Mouse (Mus musculus): Measurements from ENCODE around the gene Kif23. TPM values are rescaled to one million over a fixed set of nuclear protein-coding genes. Genes with fewer than 3 reads are reported as not detected.

The Kif23 gene
- polyA plus RNA-seq, 1 experiment from 2014 or later, result 82.9 TPM

- H3K4me2 ChIP-seq (ENCODE audit: low read length), result no peak overlapping the region
- peaks cover 7% of the 10 kb centered on the region in 2 experiments; a peak in 2 of 4 replicates for H3K4me1 ChIP-seq (ENCODE audit: control insufficient read depth in 2 of 2, insufficient read depth in 2 of 2, low read length in 2 of 2)
- H3K27ac ChIP-seq (replicated peaks in 1 of 2; ENCODE audit: control insufficient read depth in 1 of 2, insufficient read depth in 1 of 2, low read depth in 2 of 2, low read length in 2 of 2), result no peak overlapping the region
- H3K9me3 ChIP-seq (ENCODE audit: control insufficient read depth, low read length), result no peaks in the 10 kb centered on the region
- ATAC-seq (ENCODE audit: insufficient number of reproducible peaks, insufficient read depth, low FRiP score, low read depth), result no peak
- no peaks in the 10 kb centered on the region for H3K36me3 ChIP-seq (ENCODE audit: control insufficient read depth, insufficient read depth, low read length)
- WGBS, result 81% methylated on average over 4 of the region's 4 CpGs
- no peak overlapping the region for H3K9ac ChIP-seq (ENCODE audit: low read length)
- no peak overlapping the region for H3K4me3 ChIP-seq (ENCODE audit: control insufficient read depth in 1 of 2, insufficient read depth in 1 of 2, low read depth in 1 of 2, low read length in 2 of 2)
- no peaks in the 10 kb centered on the region for H3K27me3 ChIP-seq (ENCODE audit: control insufficient read depth, insufficient read depth, low read length)
Measured at GRCm38 (mm10) chr9:61961181-61961580, 14.6 kb upstream of the Kif23 start.

DNA sequence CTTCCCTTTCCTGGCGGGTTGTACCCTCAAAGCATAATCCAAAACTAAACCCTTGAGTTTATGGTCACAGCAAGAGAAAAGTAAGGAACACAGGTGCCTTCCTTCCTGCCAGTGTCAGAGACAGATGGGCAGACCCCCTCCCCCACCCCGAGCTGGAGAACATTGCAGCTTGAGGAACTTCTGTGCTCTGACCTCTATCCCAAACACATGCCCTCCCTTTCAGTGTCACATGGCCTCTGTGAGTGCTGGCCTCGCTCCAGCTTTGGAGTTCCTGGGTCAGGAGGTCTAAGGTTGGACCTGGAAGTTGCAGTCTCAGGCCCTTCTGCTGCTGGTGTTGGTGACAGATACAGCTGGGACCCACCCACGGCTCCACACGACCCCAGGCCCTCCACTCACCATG is 14.2 kb upstream of the Kif23 start:
- no peaks in the 10 kb centered on the region for H3K36me3 ChIP-seq (ENCODE audit: control insufficient read depth, insufficient read depth, low read length)
- H3K4me3 ChIP-seq (ENCODE audit: control insufficient read depth in 1 of 2, insufficient read depth in 1 of 2, low read depth in 1 of 2, low read length in 2 of 2), result no peak overlapping the region
- no peaks in the 10 kb centered on the region for H3K9me3 ChIP-seq (ENCODE audit: control insufficient read depth, low read length)
- ATAC-seq (ENCODE audit: insufficient number of reproducible peaks, insufficient read depth, low FRiP score, low read depth), result no peak
- H3K9ac ChIP-seq (ENCODE audit: low read length), result no peak overlapping the region
- peaks cover 7% of the 10 kb centered on the region in 2 experiments; a peak in 2 of 4 replicates for H3K4me1 ChIP-seq (ENCODE audit: control insufficient read depth in 2 of 2, insufficient read depth in 2 of 2, low read length in 2 of 2)
- H3K4me2 ChIP-seq (ENCODE audit: low read length), result no peak overlapping the region
- no peaks in the 10 kb centered on the region for H3K27me3 ChIP-seq (ENCODE audit: control insufficient read depth, insufficient read depth, low read length)
- 39% methylated on average over 5 of the region's 5 CpGs for WGBS
- no peak overlapping the region for H3K27ac ChIP-seq (replicated peaks in 1 of 2; ENCODE audit: control insufficient read depth in 1 of 2, insufficient read depth in 1 of 2, low read depth in 2 of 2, low read length in 2 of 2)

DNA sequence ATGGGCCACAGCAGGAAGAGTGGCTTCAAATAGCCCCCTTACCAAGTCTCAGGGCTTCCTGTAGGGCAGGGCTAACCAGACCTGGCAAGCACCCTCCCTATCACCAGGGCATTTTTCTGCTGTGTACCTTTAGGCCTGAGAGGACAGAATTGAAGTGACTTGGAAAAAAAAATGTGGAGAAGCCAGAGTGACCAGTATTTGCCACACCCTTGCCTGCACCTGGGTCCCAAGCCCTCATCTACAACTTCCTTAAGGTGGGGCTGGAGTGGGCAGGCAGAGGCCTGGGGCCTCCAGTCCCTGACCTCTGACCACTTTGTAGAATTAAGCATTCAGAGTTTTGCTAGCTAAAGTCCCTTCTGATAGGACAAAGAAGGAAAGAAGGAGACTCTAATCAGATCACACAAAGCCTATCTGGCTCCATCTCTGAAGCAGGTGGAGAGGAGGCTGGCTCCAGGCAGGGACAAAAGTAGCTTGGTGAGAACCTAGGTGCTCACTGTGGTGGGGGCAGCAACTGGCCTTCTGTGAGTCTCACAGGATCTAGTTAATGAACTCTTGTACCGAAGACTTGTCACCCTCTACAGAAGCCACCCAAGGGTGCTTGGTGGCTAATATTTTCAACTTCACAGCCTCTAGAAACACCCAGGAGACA is 13.5 kb upstream of the Kif23 start:
- H3K36me3 ChIP-seq (ENCODE audit: control insufficient read depth, insufficient read depth, low read length), result no peaks in the 10 kb centered on the region
- WGBS, result 79% methylated on average over 1 of the region's 1 CpGs

DNA sequence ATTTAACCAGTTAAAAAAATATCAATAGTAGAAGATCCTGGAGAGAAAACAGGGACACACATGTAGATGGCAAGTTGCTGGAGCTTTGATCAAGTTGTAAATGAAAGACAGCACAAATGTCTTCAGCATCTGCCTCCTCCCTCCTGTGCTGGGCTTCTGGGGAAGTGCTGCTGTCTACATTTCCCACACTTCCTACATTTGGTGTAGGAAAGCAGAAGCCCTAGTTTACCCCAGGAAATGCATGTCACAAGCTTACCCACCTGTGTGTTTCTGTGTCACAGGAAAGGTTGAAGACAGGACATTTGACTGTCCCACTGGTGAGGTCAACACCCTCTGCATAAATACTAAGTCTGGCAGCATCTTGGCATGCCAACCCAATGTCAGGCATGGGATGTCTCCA is 8.1 kb upstream of the Kif23 start:
- H3K4me3 ChIP-seq (ENCODE audit: control insufficient read depth in 1 of 2, insufficient read depth in 1 of 2, low read depth in 1 of 2, low read length in 2 of 2), result no peak overlapping the region
- H3K27me3 ChIP-seq (ENCODE audit: control insufficient read depth, insufficient read depth, low read length), result no peaks in the 10 kb centered on the region
- no peaks in the 10 kb centered on the region for H3K36me3 ChIP-seq (ENCODE audit: control insufficient read depth, insufficient read depth, low read length)
- H3K9me3 ChIP-seq (ENCODE audit: control insufficient read depth, low read length), result no peaks in the 10 kb centered on the region
- no peak overlapping the region for H3K4me2 ChIP-seq (ENCODE audit: low read length)
- 0 out of 4 replicates have a peak, but pooled peaks cover 0 to 3% of the 10 kb centered on the region in 2 experiments for H3K4me1 ChIP-seq (ENCODE audit: control insufficient read depth in 2 of 2, insufficient read depth in 2 of 2, low read length in 2 of 2)
- H3K27ac ChIP-seq (replicated peaks in 1 of 2; ENCODE audit: control insufficient read depth in 1 of 2, insufficient read depth in 1 of 2, low read depth in 2 of 2, low read length in 2 of 2), result no peak overlapping the region
- ATAC-seq (ENCODE audit: insufficient number of reproducible peaks, insufficient read depth, low FRiP score, low read depth), result no peak
- no peak overlapping the region for H3K9ac ChIP-seq (ENCODE audit: low read length)

More for the DNA sequence above, 13.5 kb upstream of the Kif23 start:
- no peaks in the 10 kb centered on the region for H3K27me3 ChIP-seq (ENCODE audit: control insufficient read depth, insufficient read depth, low read length)
- ATAC-seq (ENCODE audit: insufficient number of reproducible peaks, insufficient read depth, low FRiP score, low read depth), result no peak
- no peaks in the 10 kb centered on the region for H3K9me3 ChIP-seq (ENCODE audit: control insufficient read depth, low read length)
- H3K4me1 ChIP-seq (ENCODE audit: control insufficient read depth in 2 of 2, insufficient read depth in 2 of 2, low read length in 2 of 2), result peaks cover 7% of the 10 kb centered on the region in 2 experiments; a peak in 2 of 4 replicates
- H3K9ac ChIP-seq (ENCODE audit: low read length), result no peak overlapping the region
- H3K27ac ChIP-seq (replicated peaks in 1 of 2; ENCODE audit: control insufficient read depth in 1 of 2, insufficient read depth in 1 of 2, low read depth in 2 of 2, low read length in 2 of 2), result no peak overlapping the region
- H3K4me3 ChIP-seq (ENCODE audit: control insufficient read depth in 1 of 2, insufficient read depth in 1 of 2, low read depth in 1 of 2, low read length in 2 of 2), result no peak overlapping the region
- H3K4me2 ChIP-seq (ENCODE audit: low read length), result no peak overlapping the region

DNA sequence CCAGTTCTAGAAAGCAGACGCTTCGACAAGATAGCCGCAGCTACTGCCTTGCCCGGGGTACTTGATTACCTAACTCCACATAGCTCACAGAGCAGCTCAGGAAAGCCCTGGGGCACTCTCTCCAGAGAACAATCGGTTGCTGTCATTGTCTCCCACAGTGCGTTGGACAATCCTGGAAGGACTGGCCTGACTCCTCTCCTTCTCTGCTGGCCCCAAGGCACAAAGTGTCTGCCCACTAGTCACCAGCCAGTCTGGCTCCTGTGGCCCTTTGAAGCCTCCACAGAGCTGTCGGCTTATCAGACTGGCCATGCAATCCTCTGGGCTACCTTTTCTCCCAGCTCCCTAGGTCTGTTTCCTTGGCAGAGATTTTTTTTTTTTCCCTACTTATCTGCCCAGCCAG is 5.7 kb upstream of the Kif23 start:
- H3K4me3 ChIP-seq (ENCODE audit: control insufficient read depth in 1 of 2, insufficient read depth in 1 of 2, low read depth in 1 of 2, low read length in 2 of 2), result no peak overlapping the region
- no peaks in the 10 kb centered on the region for H3K27me3 ChIP-seq (ENCODE audit: control insufficient read depth, insufficient read depth, low read length)
- ATAC-seq (ENCODE audit: insufficient number of reproducible peaks, insufficient read depth, low FRiP score, low read depth), result no peak
- H3K36me3 ChIP-seq (ENCODE audit: control insufficient read depth, insufficient read depth, low read length), result no peaks in the 10 kb centered on the region
- no peaks in the 10 kb centered on the region for H3K9me3 ChIP-seq (ENCODE audit: control insufficient read depth, low read length)
- H3K27ac ChIP-seq (replicated peaks in 1 of 2; ENCODE audit: control insufficient read depth in 1 of 2, insufficient read depth in 1 of 2, low read depth in 2 of 2, low read length in 2 of 2), result no peak overlapping the region
- WGBS, result 31% methylated on average over 7 of the region's 7 CpGs
- no peak overlapping the region for H3K4me2 ChIP-seq (ENCODE audit: low read length)
- H3K4me1 ChIP-seq (ENCODE audit: control insufficient read depth in 2 of 2, insufficient read depth in 2 of 2, low read length in 2 of 2), result peaks cover 3 to 6% of the 10 kb centered on the region in 2 experiments; a peak in 3 of 4 replicates
- H3K9ac ChIP-seq (ENCODE audit: low read length), result no peak overlapping the region

- Histone ChIP-seq H3K27ac (replicated peaks in 1 of 2; ENCODE audit: control insufficient read depth in 1 of 2, insufficient read depth in 1 of 2, low read depth in 2 of 2, low read length in 2 of 2) (peak overlapping the region; percentile 56 to 67; a peak in 2 of 4 replicates), H3K9ac (ENCODE audit: low read length) (peak overlapping the region; percentile 58; the same call in 1 of the 2 replicates), H3K36me3 (ENCODE audit: control insufficient read depth, insufficient read depth, low read length) (peaks cover 16% of the 10 kb centered on the region), H3K9me3 (ENCODE audit: control insufficient read depth, low read length) (no peaks in the 10 kb centered on the region), H3K4me3 (ENCODE audit: control insufficient read depth in 1 of 2, insufficient read depth in 1 of 2, low read depth in 1 of 2, low read length in 2 of 2) (peak overlapping the region; percentile 47 to 80), H3K27me3 (ENCODE audit: control insufficient read depth, insufficient read depth, low read length) (no peaks in the 10 kb centered on the region), H3K4me1 (ENCODE audit: control insufficient read depth in 2 of 2, insufficient read depth in 2 of 2, low read length in 2 of 2) (peaks cover 3 to 9% of the 10 kb centered on the region in 2 experiments; a peak in 3 of 4 replicates), H3K4me2 (ENCODE audit: low read length) (peak overlapping the region; percentile 89)
- 9% methylated on average over 24 of the region's 24 CpGs for WGBS
- peak; percentile 78 for ATAC-seq (ENCODE audit: insufficient number of reproducible peaks, insufficient read depth, low FRiP score, low read depth)
Measured at GRCm38 (mm10) chr9:61947402-61948346, 1.1 kb upstream of the Kif23 start.

GRCm38 (mm10) chr9:61945973-61946611 is 482 bp downstream of the Kif23 start:
- H3K4me1 ChIP-seq (ENCODE audit: control insufficient read depth in 2 of 2, insufficient read depth in 2 of 2, low read length in 2 of 2), result peaks cover 5 to 12% of the 10 kb centered on the region in 2 experiments
- H3K27me3 ChIP-seq (ENCODE audit: control insufficient read depth, insufficient read depth, low read length), result no peaks in the 10 kb centered on the region
- peak overlapping the region; percentile 89 for H3K4me2 ChIP-seq (ENCODE audit: low read length)
- under 1% methylated on average over 38 of the region's 38 CpGs for WGBS
- H3K36me3 ChIP-seq (ENCODE audit: control insufficient read depth, insufficient read depth, low read length), result peaks cover 30% of the 10 kb centered on the region
- no peaks in the 10 kb centered on the region for H3K9me3 ChIP-seq (ENCODE audit: control insufficient read depth, low read length)
- peak overlapping the region; percentile 80 to 95 for H3K4me3 ChIP-seq (ENCODE audit: control insufficient read depth in 1 of 2, insufficient read depth in 1 of 2, low read depth in 1 of 2, low read length in 2 of 2)
- ATAC-seq (ENCODE audit: insufficient number of reproducible peaks, insufficient read depth, low FRiP score, low read depth), result peak; percentile 32; the same call in 1 of the 2 replicates
- peak overlapping the region; percentile 73 to 75 for H3K27ac ChIP-seq (replicated peaks in 1 of 2; ENCODE audit: control insufficient read depth in 1 of 2, insufficient read depth in 1 of 2, low read depth in 2 of 2, low read length in 2 of 2)
- H3K9ac ChIP-seq (ENCODE audit: low read length), result peak overlapping the region; percentile 76

All from heart, embryonic 14.5 days (tissue).